Mouse (Mus musculus): ENCODE measurements at regions not wholly inside any gene's neighbourhood (a gene's known extent, or its start where the extent isn't known, plus 50 kb on each side); places are given as distances from the start of the nearest gene placed in this dataset.

- H3K27me3 ChIP-seq (ENCODE audit: control insufficient read depth, insufficient read depth, low read length), result peaks cover 20% of the 10 kb centered on the region; the same call in 1 of the 2 replicates
- DNase-seq (ENCODE audit: low spot score) (no peak), ATAC-seq (ENCODE audit: insufficient read depth, low read depth) (no peak)
- H3K27ac ChIP-seq (ENCODE audit: low read depth), result no peak overlapping the region
- 62% methylated on average over 5 of the region's 5 CpGs for WGBS
- peaks cover 19% of the 10 kb centered on the region for H3K4me1 ChIP-seq (ENCODE audit: control insufficient read depth, insufficient read depth)
- TF ChIP-seq CTCF (IDR thresholded peaks at IDR 0.05; ENCODE audit: low read depth), result no peak
- TF ChIP-seq EP300 (IDR thresholded peaks at IDR 0.05; ENCODE audit: low read depth), result no peak
- no peaks in the 10 kb centered on the region for H3K36me3 ChIP-seq (replicated peaks; ENCODE audit: control insufficient read depth, insufficient read depth, low read length)
- H3K9ac ChIP-seq (replicated peaks; ENCODE audit: low read depth, low read length), result no peak overlapping the region
- no peak overlapping the region for H3K4me2 ChIP-seq (ENCODE audit: low read depth, low read length)
- H3K4me3 ChIP-seq (ENCODE audit: low read depth, low read length), result no peak overlapping the region
- no peaks in the 10 kb centered on the region for H3K9me3 ChIP-seq (replicated peaks; ENCODE audit: control insufficient read depth, low read length)
Observed at GRCm38 (mm10) chr6:100141225-100141624, 146.1 kb downstream of the Rybp start.

GRCm38 (mm10) chr6:100140581-100141114, 146.6 kb downstream of the Rybp start:
- Histone ChIP-seq H3K9ac (replicated peaks; ENCODE audit: low read depth, low read length) (no peak overlapping the region), H3K4me2 (ENCODE audit: low read depth, low read length) (no peak overlapping the region), H3K4me1 (ENCODE audit: control insufficient read depth, insufficient read depth) (peaks cover 19% of the 10 kb centered on the region), H3K4me3 (ENCODE audit: low read depth, low read length) (no peak overlapping the region), H3K36me3 (replicated peaks; ENCODE audit: control insufficient read depth, insufficient read depth, low read length) (no peaks in the 10 kb centered on the region), H3K9me3 (replicated peaks; ENCODE audit: control insufficient read depth, low read length) (no peaks in the 10 kb centered on the region), H3K27me3 (ENCODE audit: control insufficient read depth, insufficient read depth, low read length) (peaks cover 16% of the 10 kb centered on the region; the same call in 1 of the 2 replicates), H3K27ac (ENCODE audit: low read depth) (no peak overlapping the region)
- TF ChIP-seq CTCF (IDR thresholded peaks at IDR 0.05; ENCODE audit: low read depth) (no peak), EP300 (IDR thresholded peaks at IDR 0.05; ENCODE audit: low read depth) (no peak)
- ATAC-seq (ENCODE audit: insufficient read depth, low read depth) (no peak), DNase-seq (ENCODE audit: low spot score) (no peak)
- WGBS, result 57% methylated on average over 6 of the region's 6 CpGs

- no peak overlapping the region for H3K9ac ChIP-seq (replicated peaks; ENCODE audit: low read depth, low read length)
- H3K27me3 ChIP-seq (ENCODE audit: control insufficient read depth, insufficient read depth, low read length), result peaks cover 16% of the 10 kb centered on the region; the same call in 1 of the 2 replicates
- H3K27ac ChIP-seq (ENCODE audit: low read depth), result no peak overlapping the region
- ATAC-seq (ENCODE audit: insufficient read depth, low read depth), result no peak
- H3K4me3 ChIP-seq (ENCODE audit: low read depth, low read length), result no peak overlapping the region
- no peaks in the 10 kb centered on the region for H3K9me3 ChIP-seq (replicated peaks; ENCODE audit: control insufficient read depth, low read length)
- DNase-seq (ENCODE audit: low spot score), result no peak
- peaks cover 16% of the 10 kb centered on the region for H3K4me1 ChIP-seq (ENCODE audit: control insufficient read depth, insufficient read depth)
- H3K4me2 ChIP-seq (ENCODE audit: low read depth, low read length), result no peak overlapping the region
- no peaks in the 10 kb centered on the region for H3K36me3 ChIP-seq (replicated peaks; ENCODE audit: control insufficient read depth, insufficient read depth, low read length)
- TF ChIP-seq CTCF (IDR thresholded peaks at IDR 0.05; ENCODE audit: low read depth) (no peak), EP300 (IDR thresholded peaks at IDR 0.05; ENCODE audit: low read depth) (no peak)
- WGBS, result 67% methylated on average over 6 of the region's 6 CpGs
Observed at GRCm38 (mm10) chr6:100139809-100140208, 147.5 kb downstream of the Rybp start.

- TF ChIP-seq CTCF (IDR thresholded peaks at IDR 0.05; ENCODE audit: low read depth) (no peak), EP300 (IDR thresholded peaks at IDR 0.05; ENCODE audit: low read depth) (no peak)
- 67% methylated on average over 2 of the region's 2 CpGs for WGBS
- no peak overlapping the region for H3K9ac ChIP-seq (replicated peaks; ENCODE audit: low read depth, low read length)
- H3K36me3 ChIP-seq (replicated peaks; ENCODE audit: control insufficient read depth, insufficient read depth, low read length), result no peaks in the 10 kb centered on the region
- H3K27ac ChIP-seq (ENCODE audit: low read depth), result no peak overlapping the region
- H3K27me3 ChIP-seq (ENCODE audit: control insufficient read depth, insufficient read depth, low read length), result peaks cover 16% of the 10 kb centered on the region; the same call in 1 of the 2 replicates
- H3K4me3 ChIP-seq (ENCODE audit: low read depth, low read length), result no peak overlapping the region
- H3K4me2 ChIP-seq (ENCODE audit: low read depth, low read length), result no peak overlapping the region
- DNase-seq (ENCODE audit: low spot score) (no peak), ATAC-seq (ENCODE audit: insufficient read depth, low read depth) (no peak)
- H3K9me3 ChIP-seq (replicated peaks; ENCODE audit: control insufficient read depth, low read length), result no peaks in the 10 kb centered on the region
- peaks cover 6% of the 10 kb centered on the region for H3K4me1 ChIP-seq (ENCODE audit: control insufficient read depth, insufficient read depth)
Observed at GRCm38 (mm10) chr6:100138659-100139058, 148.6 kb downstream of the Rybp start.

GRCm38 (mm10) chr6:100135177-100135576, 152.1 kb downstream of the Rybp start:
- WGBS, result 52% methylated on average over 2 of the region's 2 CpGs
- peaks cover 12% of the 10 kb centered on the region for H3K4me1 ChIP-seq (ENCODE audit: control insufficient read depth, insufficient read depth)
- no peaks in the 10 kb centered on the region for H3K27me3 ChIP-seq (ENCODE audit: control insufficient read depth, insufficient read depth, low read length)
- H3K4me2 ChIP-seq (ENCODE audit: low read depth, low read length), result no peak overlapping the region
- H3K9ac ChIP-seq (replicated peaks; ENCODE audit: low read depth, low read length), result no peak overlapping the region
- H3K36me3 ChIP-seq (replicated peaks; ENCODE audit: control insufficient read depth, insufficient read depth, low read length), result no peaks in the 10 kb centered on the region
- H3K27ac ChIP-seq (ENCODE audit: low read depth), result no peak overlapping the region
- no peaks in the 10 kb centered on the region for H3K9me3 ChIP-seq (replicated peaks; ENCODE audit: control insufficient read depth, low read length)
- no peak for ATAC-seq (ENCODE audit: insufficient read depth, low read depth)
- no peak for DNase-seq (ENCODE audit: low spot score)
- TF ChIP-seq EP300 (IDR thresholded peaks at IDR 0.05; ENCODE audit: low read depth) (no peak), CTCF (IDR thresholded peaks at IDR 0.05; ENCODE audit: low read depth) (no peak)
- H3K4me3 ChIP-seq (ENCODE audit: low read depth, low read length), result no peak overlapping the region

DNA sequence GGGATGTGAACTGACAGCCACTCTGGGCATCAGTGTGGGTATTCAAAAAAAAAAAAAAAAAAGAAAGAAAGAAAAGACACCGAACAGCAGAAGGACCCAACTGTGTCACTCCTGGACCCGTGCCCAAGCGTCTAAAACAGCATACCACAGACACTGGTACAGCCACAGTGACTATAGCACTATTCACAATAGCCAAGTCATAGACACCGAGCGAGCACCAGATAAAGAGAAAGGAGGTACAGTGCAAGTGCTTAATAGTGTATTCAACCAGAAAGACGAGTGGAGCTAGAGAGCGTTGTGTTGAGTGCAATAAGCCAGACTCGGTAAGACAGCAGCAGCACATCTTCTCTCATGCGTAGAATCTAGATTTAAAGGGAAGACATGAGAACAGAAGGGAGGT, 153.3 kb downstream of the Rybp start:
- TF ChIP-seq CTCF (IDR thresholded peaks at IDR 0.05; ENCODE audit: low read depth) (no peak), EP300 (IDR thresholded peaks at IDR 0.05; ENCODE audit: low read depth) (no peak)
- H3K27ac ChIP-seq (ENCODE audit: low read depth), result no peak overlapping the region
- H3K4me1 ChIP-seq (ENCODE audit: control insufficient read depth, insufficient read depth), result peaks cover 12% of the 10 kb centered on the region
- no peak overlapping the region for H3K4me3 ChIP-seq (ENCODE audit: low read depth, low read length)
- H3K27me3 ChIP-seq (ENCODE audit: control insufficient read depth, insufficient read depth, low read length), result no peaks in the 10 kb centered on the region
- ATAC-seq (ENCODE audit: insufficient read depth, low read depth), result no peak
- DNase-seq (ENCODE audit: low spot score), result no peak
- H3K4me2 ChIP-seq (ENCODE audit: low read depth, low read length), result no peak overlapping the region
- H3K36me3 ChIP-seq (replicated peaks; ENCODE audit: control insufficient read depth, insufficient read depth, low read length), result no peaks in the 10 kb centered on the region
- no peaks in the 10 kb centered on the region for H3K9me3 ChIP-seq (replicated peaks; ENCODE audit: control insufficient read depth, low read length)
- 49% methylated on average over 9 of the region's 9 CpGs for WGBS
- H3K9ac ChIP-seq (replicated peaks; ENCODE audit: low read depth, low read length), result no peak overlapping the region
